Mouse (Mus musculus) liver, postnatal 0 days (tissue): ENCODE results near the gene Dync2li1.

Experiments
- CTCF ChIP-seq: sonication (generic); IDR thresholded peaks from 2 replicates; pipeline ENCODE4 v1.5.1; 2016; ENCODE audit warnings: antibody characterized with exemption, low read depth
- EP300 ChIP-seq: IDR thresholded peaks from 2 replicates; pipeline ENCODE4 v1.6.1; 2016; ENCODE audit warnings: antibody characterized with exemption, low read depth, mild to moderate bottlenecking

DNA sequence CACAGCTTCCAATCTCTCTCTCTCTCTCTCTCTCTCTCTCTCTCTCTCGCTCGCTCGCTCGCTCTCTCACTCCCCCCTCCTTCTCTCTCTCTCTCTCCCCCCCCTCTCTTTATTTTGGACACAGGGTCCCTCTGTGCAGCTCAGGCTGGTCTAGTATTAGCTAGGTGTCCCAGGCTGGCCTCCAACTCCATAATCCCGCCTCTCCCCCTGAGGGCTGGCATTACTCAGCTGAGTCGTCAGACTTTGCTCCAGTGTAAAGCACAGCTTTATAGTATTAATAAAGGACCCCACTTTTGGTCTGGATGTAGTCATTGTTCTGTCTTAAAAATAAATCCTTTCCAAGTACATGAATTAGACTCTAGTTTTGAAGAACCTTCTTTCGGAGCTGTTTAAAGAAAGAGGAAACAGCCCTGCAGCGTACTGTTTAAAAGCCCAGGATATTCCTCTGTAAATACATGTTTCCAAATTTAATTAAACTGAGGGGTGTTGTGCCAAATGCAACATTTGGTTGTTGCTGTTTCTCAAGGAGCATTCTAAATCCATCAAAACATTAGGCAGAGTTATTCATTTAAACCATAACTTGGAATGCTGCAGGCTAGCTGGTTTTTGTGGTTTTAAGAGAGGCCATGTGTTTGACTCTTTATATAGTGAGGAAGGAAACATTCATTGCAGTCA is 44.4 kb upstream of the Dync2li1 start:
- no peak for TF ChIP-seq CTCF
- no peak for TF ChIP-seq EP300
